Mouse (Mus musculus): ENCODE results near the gene Ypel4. TPM values are rescaled to one million over a fixed set of nuclear protein-coding genes. Genes with fewer than 3 reads are reported as not detected.
A peak's percentile ranks its signal among the peaks of the same experiment; 100 is the strongest.

Ypel4 gene
- polyA plus RNA-seq, 1 experiment from 2014 or later = 13.8 TPM

DNA sequence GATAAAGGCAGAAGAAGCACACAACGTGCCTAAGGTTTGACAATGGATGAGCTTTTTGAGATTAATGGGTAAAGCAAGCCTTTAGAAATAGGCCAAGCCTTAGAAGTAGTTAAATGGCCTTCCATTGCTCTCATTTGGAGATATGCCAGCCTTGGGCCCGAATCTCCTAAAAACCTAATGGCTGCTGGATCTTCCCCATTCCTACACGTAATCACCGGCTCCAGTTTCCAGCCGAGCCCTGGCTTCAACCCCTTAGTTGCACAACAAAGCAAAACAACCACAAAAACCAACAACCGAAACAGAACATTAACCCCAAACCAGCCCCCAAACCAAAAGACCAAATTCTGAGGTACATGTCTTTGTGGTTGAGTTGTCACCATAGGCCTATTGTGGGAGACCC is 41.8 kb downstream of the Ypel4 start:
- H3K27ac ChIP-seq (ENCODE audit: low read depth, low read length) = no peak overlapping the region
- no peaks in the 10 kb centered on the region for H3K27me3 ChIP-seq (ENCODE audit: control insufficient read depth, insufficient read depth, low read length)
- peaks cover 7% of the 10 kb centered on the region; the same call in 1 of the 2 replicates for H3K4me1 ChIP-seq (ENCODE audit: control insufficient read depth, insufficient read depth, low read length)
- 81% methylated on average over 6 of the region's 6 CpGs for WGBS (ENCODE audit: insufficient replicate concordance)
- H3K4me3 ChIP-seq (ENCODE audit: low read depth, low read length) = no peak overlapping the region
- no peak overlapping the region for H3K9ac ChIP-seq (ENCODE audit: low read depth, low read length)
- no peaks in the 10 kb centered on the region for H3K9me3 ChIP-seq (replicated peaks; ENCODE audit: control insufficient read depth, low read length)
- no peak for ATAC-seq (replicated peaks; ENCODE audit: insufficient number of reproducible peaks, low FRiP score, low TSS enrichment)
- no peaks in the 10 kb centered on the region for H3K36me3 ChIP-seq (ENCODE audit: control insufficient read depth, insufficient read depth, low read length)
- H3K4me2 ChIP-seq = no peak overlapping the region

DNA sequence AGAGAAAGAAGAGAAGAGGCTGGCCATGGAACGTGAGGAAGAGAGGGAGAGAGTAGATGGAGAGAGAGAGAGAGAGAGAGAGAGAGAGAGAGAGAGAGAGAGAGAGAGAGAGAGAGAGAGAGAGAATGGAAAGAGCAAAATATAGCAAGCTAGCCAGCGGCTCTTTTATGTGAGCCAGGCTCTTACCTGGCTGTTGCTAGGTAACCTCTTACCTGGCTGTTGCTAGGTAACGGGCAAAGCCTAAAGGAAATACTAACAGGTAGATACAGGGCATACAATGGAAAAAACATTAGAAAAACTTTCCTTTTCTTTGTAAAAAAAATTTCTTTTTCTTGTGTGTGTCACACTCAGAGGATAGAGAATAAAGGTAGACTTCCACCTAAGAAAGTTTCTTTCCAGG is 43.8 kb downstream of the Ypel4 start:
- H3K4me3 ChIP-seq (ENCODE audit: low read depth, low read length) = no peak overlapping the region
- no peak overlapping the region for H3K9ac ChIP-seq (ENCODE audit: low read depth, low read length)
- H3K9me3 ChIP-seq (replicated peaks; ENCODE audit: control insufficient read depth, low read length) = no peaks in the 10 kb centered on the region
- H3K4me2 ChIP-seq = no peak overlapping the region
- no peak overlapping the region for H3K27ac ChIP-seq (ENCODE audit: low read depth, low read length)
- no peaks in the 10 kb centered on the region for H3K27me3 ChIP-seq (ENCODE audit: control insufficient read depth, insufficient read depth, low read length)
- no peak for ATAC-seq (replicated peaks; ENCODE audit: insufficient number of reproducible peaks, low FRiP score, low TSS enrichment)
- peaks cover 7% of the 10 kb centered on the region; the same call in 1 of the 2 replicates for H3K4me1 ChIP-seq (ENCODE audit: control insufficient read depth, insufficient read depth, low read length)
- H3K36me3 ChIP-seq (ENCODE audit: control insufficient read depth, insufficient read depth, low read length) = no peaks in the 10 kb centered on the region
- 64% methylated on average over 3 of the region's 3 CpGs for WGBS (ENCODE audit: insufficient replicate concordance)

GRCm38 (mm10) chr2:84779210-84779609 is 45.4 kb downstream of the Ypel4 start:
- H3K9me3 ChIP-seq (replicated peaks; ENCODE audit: control insufficient read depth, low read length) = no peaks in the 10 kb centered on the region
- H3K4me2 ChIP-seq = no peak overlapping the region
- no peaks in the 10 kb centered on the region for H3K27me3 ChIP-seq (ENCODE audit: control insufficient read depth, insufficient read depth, low read length)
- no peak for ATAC-seq (replicated peaks; ENCODE audit: insufficient number of reproducible peaks, low FRiP score, low TSS enrichment)
- no peak overlapping the region for H3K9ac ChIP-seq (ENCODE audit: low read depth, low read length)
- H3K4me1 ChIP-seq (ENCODE audit: control insufficient read depth, insufficient read depth, low read length) = peaks cover 14% of the 10 kb centered on the region
- H3K27ac ChIP-seq (ENCODE audit: low read depth, low read length) = no peak overlapping the region
- H3K4me3 ChIP-seq (ENCODE audit: low read depth, low read length) = no peak overlapping the region
- no peaks in the 10 kb centered on the region for H3K36me3 ChIP-seq (ENCODE audit: control insufficient read depth, insufficient read depth, low read length)
- WGBS (ENCODE audit: insufficient replicate concordance) = 48% methylated on average over 6 of the region's 6 CpGs

- Histone ChIP-seq H3K4me1 (ENCODE audit: control insufficient read depth, insufficient read depth, low read length) (peaks cover 10% of the 10 kb centered on the region), H3K27ac (ENCODE audit: low read depth, low read length) (0 out of 2 replicates have a peak overlapping the region, but pooled peaks have one; percentile 15), H3K27me3 (ENCODE audit: control insufficient read depth, insufficient read depth, low read length) (no peaks in the 10 kb centered on the region), H3K4me2 (no peak overlapping the region), H3K9ac (ENCODE audit: low read depth, low read length) (no peak overlapping the region), H3K9me3 (replicated peaks; ENCODE audit: control insufficient read depth, low read length) (no peaks in the 10 kb centered on the region), H3K36me3 (ENCODE audit: control insufficient read depth, insufficient read depth, low read length) (no peaks in the 10 kb centered on the region), H3K4me3 (ENCODE audit: low read depth, low read length) (no peak overlapping the region)
- ATAC-seq (replicated peaks; ENCODE audit: insufficient number of reproducible peaks, low FRiP score, low TSS enrichment) = no peak
- WGBS (ENCODE audit: insufficient replicate concordance) = 57% methylated on average over 1 of the region's 1 CpGs
Measured at GRCm38 (mm10) chr2:84783315-84783714, 49.5 kb downstream of the Ypel4 start.

GRCm38 (mm10) chr2:84783840-84784566 is 50.1 kb downstream of the Ypel4 start:
- peak; percentile 57 for ATAC-seq (replicated peaks; ENCODE audit: insufficient number of reproducible peaks, low FRiP score, low TSS enrichment)
- H3K4me1 ChIP-seq (ENCODE audit: control insufficient read depth, insufficient read depth, low read length) = peaks cover 11% of the 10 kb centered on the region
- H3K36me3 ChIP-seq (ENCODE audit: control insufficient read depth, insufficient read depth, low read length) = no peaks in the 10 kb centered on the region
- WGBS (ENCODE audit: insufficient replicate concordance) = 46% methylated on average over 3 of the region's 3 CpGs
- 0 out of 2 replicates have a peak overlapping the region, but pooled peaks have one; percentile 15 for H3K27ac ChIP-seq (ENCODE audit: low read depth, low read length)
- no peaks in the 10 kb centered on the region for H3K9me3 ChIP-seq (replicated peaks; ENCODE audit: control insufficient read depth, low read length)
- no peak overlapping the region for H3K4me3 ChIP-seq (ENCODE audit: low read depth, low read length)
- no peaks in the 10 kb centered on the region for H3K27me3 ChIP-seq (ENCODE audit: control insufficient read depth, insufficient read depth, low read length)
- no peak overlapping the region for H3K4me2 ChIP-seq
- H3K9ac ChIP-seq (ENCODE audit: low read depth, low read length) = no peak overlapping the region

MicroRNAs encoded within 50 kb of the gene (microRNA counts, 519-probe panel; counts per million panel counts)
- 7,904 counts per million, percentile 97 among the panel's probes with 10 or more counts for microRNA mmu-miR-130a

Small RNA genes within 50 kb of the gene (microRNA-seq; reads per million reads assigned to microRNA genes)
- 26,979 reads per million, percentile 99 among the genes with 10 or more reads in this experiment for gene Mir130a (ENCODE audit: borderline number of aligned reads)

Other genes with a start within 250 kb of the Ypel4 start
- 71.2 and 77.5 TPM in 2 replicates for gene Ctnnd1, start 83.3 kb upstream of the Ypel4 start, polyA plus RNA-seq (2014; fragmentation: Nextera tagmentation; extraction: Ambion mirVana)
- 0.14 and 0.20 TPM in 2 replicates for gene Btbd18, start 75.0 kb upstream of the Ypel4 start, polyA plus RNA-seq (2014; fragmentation: Nextera tagmentation; extraction: Ambion mirVana)
- 298 and 299 TPM in 2 replicates for gene Selenoh, start 63.3 kb upstream of the Ypel4 start, polyA plus RNA-seq (2014; fragmentation: Nextera tagmentation; extraction: Ambion mirVana)
- not detected in 2 replicates for gene Gm28635, start 56.0 kb upstream of the Ypel4 start, polyA plus RNA-seq (2014; fragmentation: Nextera tagmentation; extraction: Ambion mirVana)
- 41.8 and 42.1 TPM in 2 replicates for gene Med19, start 55.7 kb upstream of the Ypel4 start, polyA plus RNA-seq (2014; fragmentation: Nextera tagmentation; extraction: Ambion mirVana)
- gene Tmx2, start 54.9 kb upstream of the Ypel4 start, polyA plus RNA-seq (2014; fragmentation: Nextera tagmentation; extraction: Ambion mirVana) = 144 and 175 TPM in 2 replicates
- gene Zdhhc5, start 18.9 kb upstream of the Ypel4 start, polyA plus RNA-seq (2014; fragmentation: Nextera tagmentation; extraction: Ambion mirVana) = 29.2 and 31.0 TPM in 2 replicates
- 26.6 and 30.4 TPM in 2 replicates for gene Clp1, start 6.7 kb upstream of the Ypel4 start, polyA plus RNA-seq (2014; fragmentation: Nextera tagmentation; extraction: Ambion mirVana)
- gene Gm19426, start 9.6 kb downstream of the Ypel4 start, polyA plus RNA-seq (2014; fragmentation: Nextera tagmentation; extraction: Ambion mirVana) = 6.6 and 6.9 TPM in 2 replicates
- 35.0 and 41.8 TPM in 2 replicates for gene Serping1, start 41.4 kb downstream of the Ypel4 start, polyA plus RNA-seq (2014; fragmentation: Nextera tagmentation; extraction: Ambion mirVana)
- 95.9 and 105 TPM in 2 replicates for gene Ube2l6, start 64.8 kb downstream of the Ypel4 start, polyA plus RNA-seq (2014; fragmentation: Nextera tagmentation; extraction: Ambion mirVana)
- 0.37 and 0.49 TPM in 2 replicates for gene Smtnl1, start 88.6 kb downstream of the Ypel4 start, polyA plus RNA-seq (2014; fragmentation: Nextera tagmentation; extraction: Ambion mirVana)
- gene Timm10, start 92.9 kb downstream of the Ypel4 start, polyA plus RNA-seq (2014; fragmentation: Nextera tagmentation; extraction: Ambion mirVana) = 76.8 and 77.9 TPM in 2 replicates
- gene Slc43a1, start 104.8 kb downstream of the Ypel4 start, polyA plus RNA-seq (2014; fragmentation: Nextera tagmentation; extraction: Ambion mirVana) = 36.1 and 41.4 TPM in 2 replicates
- gene Rtn4rl2, start 152.7 kb downstream of the Ypel4 start, polyA plus RNA-seq (2014; fragmentation: Nextera tagmentation; extraction: Ambion mirVana) = 0.23 and 1.1 TPM in 2 replicates
- gene Slc43a3, start 202.5 kb downstream of the Ypel4 start, polyA plus RNA-seq (2014; fragmentation: Nextera tagmentation; extraction: Ambion mirVana) = 48.2 and 52.5 TPM in 2 replicates
- 0.73 and 1.1 TPM in 2 replicates for gene Prg2, start 246.4 kb downstream of the Ypel4 start, polyA plus RNA-seq (2014; fragmentation: Nextera tagmentation; extraction: Ambion mirVana)